ENCODE assay signal across 9 mouse cellular contexts in the genomic region with DNA sequence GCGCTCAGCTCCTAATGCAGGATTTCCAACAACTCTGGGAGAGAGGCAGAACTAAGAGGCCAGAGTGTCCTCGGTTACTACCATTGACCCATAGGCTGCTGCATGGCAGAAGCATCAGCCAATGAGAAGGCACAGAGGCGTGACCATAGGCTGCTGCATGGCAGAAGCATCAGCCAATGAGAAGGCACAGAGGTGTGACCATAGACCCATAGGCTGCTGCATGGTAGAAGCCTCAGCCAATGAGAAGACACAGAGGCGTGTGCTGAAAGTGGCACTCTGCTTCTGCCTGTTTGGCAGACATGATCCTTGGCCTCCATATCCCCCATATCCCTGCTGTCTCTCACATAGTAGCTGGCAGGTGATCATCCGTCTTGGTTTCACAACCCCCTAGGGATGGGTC.
DNase-seq lines count a peak whose midpoint lies in the region; ATAC-seq and TF ChIP-seq lines count a peak whose summit lies in the region.
"Had no signal": no experiment of that assay in that cellular context is flagged by ENCODE, and none has a peak within 500 bp of the region (broad histone marks: within the 10 kb centered on the region; RNA-seq: fewer than 3 reads in every experiment).

No protein-coding gene starts in this region.

- no peak for TF ChIP-seq CTCF in ES-Bruce4 (IDR thresholded peaks at IDR 0.05; ENCODE audit: low read depth, low read length)

- WGBS in hindbrain, embryonic 15.5 days, result 69% methylated on average over 5 of the region's 5 CpGs

- peak overlapping the region; percentile 5; the same call in 1 of the 2 replicates for H3K4me3 ChIP-seq in ES-Bruce4 (ENCODE audit: low read depth, low read length)
- H3K4me3 ChIP-seq in hindbrain, embryonic 15.5 days, result no peak overlapping the region

- DNase-seq in embryo, embryonic 10 days (ENCODE audit: low spot score), result peak; percentile 61
- no peak for DNase-seq in embryo, embryonic 9.5 days (ENCODE audit: extremely low spot score)
- DNase-seq in right cerebral cortex, postnatal 14 days, result no peak
- no peak for DNase-seq in thymus, adult 18-20 months
- DNase-seq: cerebellum, postnatal 36 days had no signal

- no peaks in the 10 kb centered on the region for H3K36me3 ChIP-seq in ES-Bruce4 (ENCODE audit: control insufficient read depth, insufficient read depth, low read length, poor library complexity, severe bottlenecking)
- H3K36me3 ChIP-seq in hindbrain, embryonic 15.5 days, result no peaks in the 10 kb centered on the region

- no peak for TF ChIP-seq POLR2A in ES-Bruce4 (IDR thresholded peaks at IDR 0.05; ENCODE audit: insufficient read depth, low read length)

- no peaks in the 10 kb centered on the region for H3K4me1 ChIP-seq in ES-Bruce4 (ENCODE audit: control insufficient read depth, insufficient read depth, low read length)
- peaks cover 5% of the 10 kb centered on the region for H3K4me1 ChIP-seq in hindbrain, embryonic 15.5 days (replicated peaks)

- H3K27ac ChIP-seq in ES-Bruce4 (ENCODE audit: insufficient read depth, low read length), result no peak overlapping the region
- H3K27ac ChIP-seq in hindbrain, embryonic 15.5 days (replicated peaks), result no peak overlapping the region

- TF ChIP-seq EP300 in ES-Bruce4 (IDR thresholded peaks at IDR 0.05; ENCODE audit: insufficient read depth, low read depth, low read length), result no peak

- H3K4me2 ChIP-seq in hindbrain, embryonic 15.5 days, result no peak overlapping the region

- ATAC-seq in hindbrain, embryonic 15.5 days (ENCODE audit: low FRiP score, low read depth), result peak; percentile 76; the same call in 1 of the 2 replicates
- ATAC-seq in megakaryocyte progenitor cell, adult 5-6 weeks (replicated peaks; ENCODE audit: poor library complexity), result peak; percentile 69
- ATAC-seq in activated CD4-positive, CD25-positive, alpha-beta regulatory T cell, adult 4 months, result no peak

- no peaks in the 10 kb centered on the region for H3K27me3 ChIP-seq in ES-Bruce4 (ENCODE audit: control insufficient read depth, insufficient read depth, low read length, poor library complexity, severe bottlenecking)
- no peaks in the 10 kb centered on the region for H3K27me3 ChIP-seq in hindbrain, embryonic 15.5 days

- H3K9me3 ChIP-seq in ES-Bruce4 (replicated peaks; ENCODE audit: control insufficient read depth, insufficient read depth, low read length, poor library complexity, severe bottlenecking), result no peaks in the 10 kb centered on the region
- no peaks in the 10 kb centered on the region for H3K9me3 ChIP-seq in hindbrain, embryonic 15.5 days

- no peak overlapping the region for H3K9ac ChIP-seq in ES-Bruce4 (ENCODE audit: low read depth, poor library complexity, severe bottlenecking)
- no peak overlapping the region for H3K9ac ChIP-seq in hindbrain, embryonic 15.5 days
